Mouse (Mus musculus): ENCODE measurements around the gene Tmem266.

The Tmem266 gene

DNA sequence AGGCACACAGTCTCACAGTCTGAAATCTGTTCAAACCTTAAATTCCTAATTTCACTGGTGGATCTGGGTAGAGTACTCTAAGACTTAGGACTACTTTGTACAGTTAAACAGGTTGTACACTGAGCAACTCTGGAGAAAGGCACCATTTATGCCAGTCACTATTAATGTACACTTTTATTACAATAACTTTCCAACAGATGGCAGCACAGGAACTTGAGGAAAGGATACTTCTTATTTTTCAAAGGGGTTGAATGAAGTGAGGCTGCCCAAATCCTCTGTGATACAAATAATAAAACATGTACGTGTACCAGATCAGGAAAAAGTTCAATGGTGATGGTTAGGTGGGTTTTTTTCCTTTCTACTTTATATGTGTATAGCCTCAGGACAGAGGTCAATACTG, 141.7 kb downstream of the Tmem266 start:
- DNase-seq, result no peak

DNA sequence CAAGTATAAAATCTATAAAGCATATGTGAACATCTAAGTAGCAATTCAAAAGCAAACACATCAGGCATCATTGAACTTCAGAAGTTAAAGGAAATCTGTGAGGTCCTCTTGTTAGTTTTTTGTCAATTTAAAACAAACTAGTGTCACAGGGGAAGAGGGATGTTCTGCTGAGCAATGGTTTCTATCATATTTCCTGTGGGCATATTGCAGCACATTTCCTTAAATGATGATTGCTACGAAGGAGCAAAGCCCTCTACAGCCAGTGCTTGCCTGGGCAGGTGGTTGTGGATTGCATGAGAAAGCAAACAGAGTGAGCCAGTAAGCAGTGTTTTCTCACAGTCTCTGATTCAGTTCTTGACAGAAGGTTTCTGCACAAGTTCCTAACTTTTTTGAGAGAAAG, 149.4 kb downstream of the Tmem266 start:
- no peak for DNase-seq

- DNase-seq, result no peak
These were observed 152.0 kb downstream of the Tmem266 start for GRCm38 (mm10) chr9:55478699-55479098.

DNA sequence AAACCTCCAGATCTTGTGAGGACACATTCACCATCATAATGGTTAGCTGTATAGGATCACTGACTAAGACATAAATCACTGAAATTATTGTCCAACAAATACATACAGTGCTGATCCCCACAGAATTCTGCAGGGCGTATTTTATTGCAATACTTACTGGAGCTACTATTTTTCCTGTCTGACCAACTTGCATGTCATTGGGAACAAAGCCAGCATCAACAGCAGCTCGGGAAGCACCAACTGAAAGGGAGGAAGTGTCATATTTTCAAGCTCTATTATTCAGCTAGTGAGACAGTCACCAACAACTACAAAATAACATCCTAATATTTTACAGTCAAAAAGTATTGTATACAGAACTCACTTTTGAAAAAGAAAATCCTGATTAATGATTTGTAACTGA, 155.4 kb downstream of the Tmem266 start:
- no peak for DNase-seq
